Mouse (Mus musculus) hindlimb bud, embryonic 11.5 days (tissue): ENCODE data around the gene Angel2.
"Not testable (repeated sequence)": the region's sequence is repeated elsewhere in the genome, so short reads cannot be mapped to it uniquely, and the experiment has no call there.

Experiments used
- DNase-seq: peaks from one replicate; pipeline ENCODE4 v3.0.0-alpha.2; 2012; ENCODE audit warnings: low read depth, low spot score; ENCODE audit errors: extremely low spot score

Angel2 gene

DNA sequence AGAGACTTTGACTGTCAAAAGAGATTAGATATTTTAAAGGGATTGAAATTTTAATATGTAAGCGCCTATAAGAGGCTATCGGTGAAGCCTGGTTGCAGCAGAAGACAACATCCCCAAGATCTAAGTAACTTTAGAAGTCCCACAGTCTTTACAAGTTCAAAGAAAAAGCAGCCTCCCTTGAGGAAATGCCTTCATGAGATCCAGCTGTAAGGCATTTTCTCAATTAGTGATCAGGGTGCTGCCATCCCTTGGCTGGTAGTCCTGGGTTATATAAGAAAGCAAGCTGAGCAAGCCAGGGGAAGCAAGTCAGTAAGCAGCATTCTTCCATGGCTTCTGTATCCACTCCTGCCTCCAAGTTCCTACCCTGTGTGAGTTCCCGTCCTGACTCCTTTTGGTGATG is at the start of gene Angel2:
Gene Angel2, plus strand, starts transcription at position 301 of the 400 bp plus-strand sequence.
- DNase-seq = not testable (repeated sequence)

DNA sequence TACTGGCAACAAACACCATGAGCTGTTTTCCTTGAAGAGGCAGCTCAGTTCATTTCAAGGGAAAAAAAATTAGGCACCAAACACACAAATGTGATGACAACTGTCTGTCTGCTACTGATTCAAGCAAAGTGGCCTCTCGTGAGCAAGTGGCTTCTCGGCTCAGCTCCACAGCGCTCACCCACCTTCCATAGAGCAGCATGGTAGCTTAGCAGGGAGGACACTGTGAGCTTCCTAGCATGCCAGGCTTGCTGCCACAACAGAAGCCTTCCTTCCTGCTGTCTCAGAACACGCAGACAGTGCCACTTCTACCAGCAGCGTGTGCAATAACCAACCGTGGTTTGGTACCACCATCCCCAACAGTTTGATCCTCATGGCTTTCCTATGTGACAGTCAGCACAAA is 49.2 kb upstream of the Angel2 start:
- no peak for DNase-seq

DNA sequence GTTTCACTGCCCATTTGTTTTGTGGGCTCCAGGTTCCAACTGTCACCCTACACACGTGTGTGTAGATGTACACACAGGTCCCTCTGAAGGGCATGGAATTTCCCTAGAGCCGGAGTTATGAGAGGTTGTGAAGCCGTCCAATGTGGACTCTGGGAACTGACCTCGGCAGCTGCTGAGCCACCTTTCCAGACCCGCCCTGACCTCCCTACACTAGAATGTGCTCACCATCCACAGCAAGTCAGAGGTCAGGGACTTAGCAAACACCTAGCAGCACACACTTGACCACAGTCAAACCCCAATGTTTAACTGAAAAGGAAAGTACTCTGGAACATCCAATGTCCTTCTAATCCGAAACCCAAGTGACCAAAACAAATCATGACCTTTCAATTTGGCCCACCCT is 44.3 kb upstream of the Angel2 start:
- DNase-seq = no peak

DNA sequence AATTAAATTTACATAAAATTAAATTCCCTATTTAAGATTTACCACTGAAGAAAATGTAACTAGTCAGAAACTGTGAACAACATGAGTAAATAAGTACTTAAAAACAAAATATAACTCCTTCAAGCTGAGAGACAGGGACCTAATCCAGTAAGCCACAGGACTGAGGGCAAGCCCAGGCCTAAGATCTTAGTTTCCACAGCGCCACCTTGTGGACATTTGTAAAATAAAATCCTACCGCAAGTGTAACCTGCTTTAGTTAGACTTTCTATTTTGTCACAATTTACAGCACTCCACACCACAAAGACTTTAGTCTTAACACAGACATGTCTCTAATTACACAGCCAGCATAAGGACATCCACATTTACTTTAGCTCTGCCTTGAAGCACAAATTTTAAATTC is 43.5 kb upstream of the Angel2 start:
- DNase-seq = peak; percentile 53

DNA sequence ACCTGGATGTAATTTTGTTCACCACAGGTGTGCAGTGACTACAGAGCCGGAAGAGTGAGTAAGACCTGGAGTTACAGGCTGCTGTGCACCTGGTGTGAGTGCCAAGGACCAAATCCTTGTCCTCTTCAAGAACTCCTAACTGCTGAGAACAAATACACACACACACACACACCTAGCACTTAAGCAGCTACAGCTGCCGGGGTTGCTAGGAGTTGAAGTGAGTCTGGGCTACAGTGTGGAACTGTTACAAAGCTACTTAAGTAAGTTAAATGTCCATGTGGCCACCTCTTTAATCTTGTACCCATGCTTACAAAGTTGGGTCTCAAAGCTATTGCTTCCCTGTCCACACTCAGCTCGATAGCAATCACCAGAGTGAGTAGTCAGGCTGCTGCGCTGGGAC is 38.9 kb upstream of the Angel2 start:
- DNase-seq = no peak

DNA sequence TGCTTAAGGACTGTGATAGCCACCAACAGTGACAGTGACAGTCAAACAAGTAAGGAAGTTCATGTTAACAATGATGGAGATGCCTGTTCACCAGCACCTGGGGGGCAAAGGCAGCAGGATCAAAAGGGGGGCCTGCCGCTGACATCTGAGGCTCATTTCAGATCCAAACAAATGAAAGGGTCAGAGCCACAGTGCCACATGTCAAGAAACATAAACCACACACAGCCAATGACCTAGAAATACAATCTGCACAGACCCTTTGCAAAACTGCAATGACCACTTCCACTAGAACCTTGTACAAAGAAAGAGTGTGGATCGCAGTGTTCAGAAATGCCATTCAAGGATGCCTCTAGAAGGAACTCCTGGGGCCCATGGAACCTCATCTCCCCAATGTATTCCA is 36.9 kb upstream of the Angel2 start:
- no peak for DNase-seq

DNA sequence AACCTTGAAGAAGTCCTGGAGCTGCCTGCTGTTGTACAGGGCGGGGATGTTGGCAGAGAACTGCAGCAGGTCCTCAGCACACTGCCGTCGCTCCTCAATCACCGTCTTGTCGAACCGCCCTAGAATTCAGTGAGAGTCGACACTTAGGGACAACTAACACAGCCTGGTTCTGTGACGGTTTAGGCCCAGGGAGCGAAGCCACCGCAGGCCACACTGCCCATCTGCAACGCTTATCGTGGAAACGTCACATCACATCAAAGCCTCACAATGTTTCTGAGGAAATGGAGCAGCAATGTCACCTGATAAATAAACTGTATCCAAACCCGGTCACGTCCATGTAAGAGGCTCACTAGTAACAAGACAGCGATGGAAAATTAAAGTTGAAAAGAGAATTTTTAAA is 36.3 kb upstream of the Angel2 start:
- no peak for DNase-seq

DNA sequence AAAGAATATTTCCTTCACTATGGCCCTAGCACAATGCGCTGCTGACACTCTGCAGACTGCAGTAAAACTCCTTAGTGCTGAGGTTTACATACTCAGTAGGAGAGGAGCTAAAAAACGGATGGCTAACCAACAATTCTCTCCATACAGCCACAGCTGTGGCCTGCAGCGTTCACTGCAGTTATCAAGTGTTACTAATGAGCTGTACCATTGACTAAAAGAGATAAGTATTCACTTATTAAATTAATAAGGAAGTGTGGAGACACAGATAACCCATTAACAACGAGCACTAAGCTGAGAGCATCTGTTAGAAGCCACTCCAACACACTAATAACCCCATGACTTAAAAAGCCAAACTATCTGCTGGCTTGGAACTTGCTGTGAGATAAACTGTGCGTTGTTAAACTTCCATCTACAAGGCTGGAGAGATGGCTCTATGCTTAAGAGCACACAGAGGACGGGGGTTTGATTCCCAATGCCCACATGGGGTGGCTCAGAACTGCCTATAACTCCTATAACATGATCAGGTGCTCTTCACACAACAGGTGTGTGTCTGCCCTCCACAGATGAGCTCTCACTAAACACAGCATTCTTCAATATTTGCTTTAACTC is 31.2 kb upstream of the Angel2 start:
- DNase-seq = no peak

DNA sequence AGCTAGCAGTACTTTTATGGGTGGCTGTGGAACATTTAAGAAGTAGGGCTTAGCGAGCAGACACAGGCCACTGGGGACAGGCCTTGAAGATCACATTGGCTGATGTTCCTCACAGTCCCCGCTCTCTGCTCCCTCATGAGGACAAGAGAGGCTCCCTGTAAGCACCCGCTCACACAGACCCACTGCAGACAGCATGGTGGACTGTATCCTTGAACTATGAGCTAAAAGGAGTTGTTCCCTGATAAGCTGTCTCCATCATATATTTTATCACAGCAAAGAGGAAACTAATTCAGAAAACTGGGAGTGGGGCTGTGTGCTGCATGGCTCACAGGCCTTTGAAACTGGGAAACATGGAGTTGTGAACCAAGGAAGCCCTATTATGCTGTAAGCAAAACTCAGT is 26.7 kb upstream of the Angel2 start:
- no peak for DNase-seq

DNA sequence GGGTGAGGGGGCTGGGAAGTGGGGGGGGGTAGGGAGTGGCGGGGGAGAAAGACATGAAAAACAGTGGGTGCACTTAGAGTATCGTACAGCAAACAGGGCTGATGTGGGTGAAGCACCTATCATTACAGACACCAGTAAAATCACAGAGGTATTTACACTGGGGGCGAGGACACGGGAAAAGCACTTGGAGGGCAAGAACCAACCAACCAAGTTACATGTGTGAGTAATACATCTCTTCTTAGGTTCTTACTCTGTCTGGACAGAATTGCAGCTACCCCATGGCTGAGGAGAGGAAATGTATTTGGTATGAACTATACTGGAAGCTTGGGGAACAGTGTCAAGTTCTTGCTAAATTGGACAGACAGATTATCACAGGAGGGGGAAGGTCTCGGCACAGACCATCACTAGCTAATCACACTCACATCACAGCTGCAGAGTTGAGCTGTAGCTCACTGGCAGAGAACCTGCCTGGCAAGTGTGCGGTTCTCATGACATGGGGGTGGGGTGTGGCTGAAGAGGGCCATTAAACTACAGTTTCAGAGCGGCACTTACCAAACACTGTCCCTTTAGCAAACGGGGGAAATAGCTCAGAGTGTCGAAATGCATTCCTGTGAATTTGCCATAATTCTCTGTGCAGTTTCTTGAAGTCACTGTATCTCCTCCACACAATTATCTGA is 25.9 kb upstream of the Angel2 start:
- DNase-seq = no peak

DNA sequence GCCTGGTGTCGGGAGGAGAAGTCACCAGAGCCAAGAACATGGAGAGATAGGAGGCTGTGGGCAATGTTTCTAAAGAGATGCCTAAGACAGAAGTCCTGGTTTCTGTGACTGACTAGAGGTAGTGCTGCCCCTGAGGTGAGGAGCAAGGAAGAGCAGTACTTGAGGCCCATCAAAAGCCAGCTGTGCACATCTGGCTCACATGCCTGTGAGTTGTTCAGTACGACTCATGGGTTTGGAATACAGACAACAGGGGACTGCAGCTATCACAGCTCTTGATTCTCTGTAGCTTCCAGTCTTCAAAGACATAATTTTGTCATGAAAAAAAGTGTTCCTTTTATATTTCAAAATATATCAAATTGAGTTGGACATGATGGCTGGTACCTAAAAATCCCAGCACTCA is 23.8 kb upstream of the Angel2 start:
- no peak for DNase-seq

DNA sequence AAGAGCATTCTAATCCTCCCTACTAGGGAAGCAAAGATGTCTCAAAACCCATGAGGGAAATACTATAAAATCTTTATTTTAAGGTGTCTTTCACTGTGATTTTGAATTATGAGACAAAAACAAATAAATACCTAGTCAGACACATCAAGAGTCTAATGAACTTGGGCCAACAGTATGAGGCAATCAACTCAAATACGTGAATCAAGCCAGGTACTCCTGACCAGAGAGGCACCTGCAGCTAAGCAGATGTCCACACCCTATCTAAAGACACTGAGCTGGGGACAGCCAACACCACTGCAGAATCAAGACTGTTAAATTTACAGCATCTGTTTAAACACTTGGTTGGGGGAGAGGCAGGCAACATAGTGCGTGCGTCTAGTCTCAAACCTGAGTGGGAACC is 20.8 kb upstream of the Angel2 start:
- no peak for DNase-seq

DNA sequence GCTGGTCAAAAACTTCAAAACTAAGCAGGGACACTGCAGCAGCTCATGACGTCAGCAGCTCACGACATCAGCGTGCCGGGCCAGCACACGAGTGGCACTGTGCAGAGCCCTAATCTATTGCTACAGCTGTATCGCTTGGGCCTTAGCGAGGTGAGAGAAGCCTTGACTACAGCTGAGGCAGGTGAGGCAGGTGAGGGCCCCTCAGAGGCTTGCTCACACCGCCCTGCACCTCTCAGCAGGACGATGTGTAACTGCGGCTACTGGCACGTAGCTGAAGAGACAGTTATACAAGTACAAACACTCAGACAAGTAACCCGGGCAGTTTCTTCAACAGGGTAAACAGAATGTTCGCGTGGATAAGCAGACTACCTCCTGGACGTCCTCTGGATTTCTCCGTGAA is 20.2 kb upstream of the Angel2 start:
- DNase-seq = no peak

DNA sequence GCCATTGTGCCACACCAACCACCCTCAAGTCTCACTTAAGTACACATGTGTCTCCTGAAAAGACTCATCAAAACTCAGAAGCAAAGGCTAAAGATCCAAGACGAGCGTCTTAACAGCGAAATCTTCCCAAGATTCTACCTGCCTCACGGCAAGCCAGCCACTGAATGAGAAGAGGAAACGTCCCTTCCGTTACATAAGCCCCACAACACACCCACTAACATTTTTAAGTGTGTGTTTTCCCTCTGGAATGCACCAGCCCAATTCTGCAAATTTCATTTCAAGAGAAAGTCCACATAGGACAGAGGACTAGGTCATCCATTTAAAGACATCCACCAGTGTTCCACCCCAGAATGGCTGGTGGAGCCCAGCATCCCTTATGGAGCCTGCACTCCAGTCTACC is 14.1 kb upstream of the Angel2 start:
- no peak for DNase-seq

DNA sequence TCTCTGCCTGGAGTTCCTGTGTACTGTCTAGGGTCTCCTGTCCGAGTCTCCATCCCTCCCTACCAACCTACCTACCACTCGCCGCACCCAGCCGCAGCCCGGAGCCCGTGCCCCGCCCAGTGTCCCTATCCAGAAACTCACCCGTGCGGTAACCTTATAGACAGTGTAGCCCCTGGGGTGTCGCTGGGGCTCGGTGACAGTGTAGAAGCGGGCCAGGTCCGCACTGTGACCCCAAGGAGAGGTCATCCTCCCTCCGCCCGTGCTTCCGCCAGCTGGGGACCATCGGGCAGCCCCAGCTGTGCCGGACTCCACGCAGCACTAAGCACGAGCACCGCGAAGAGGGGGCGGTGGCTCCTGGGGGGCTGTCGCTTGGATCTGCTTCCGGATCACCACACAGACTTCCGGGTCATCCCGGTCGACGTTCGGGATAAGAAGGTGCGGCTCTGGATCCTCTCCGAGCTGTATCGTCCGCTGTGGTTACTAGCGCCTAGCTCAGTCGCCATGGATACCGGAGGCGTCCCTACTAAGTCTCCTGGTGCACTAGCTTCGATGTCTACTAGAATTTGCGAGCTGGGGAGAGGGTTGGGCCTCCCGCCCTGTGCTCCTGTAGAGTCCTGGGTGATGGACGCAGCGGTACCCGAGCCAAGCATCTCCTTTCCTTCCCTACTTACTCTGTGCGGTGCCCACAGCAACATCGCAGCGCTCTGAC is 13.3 kb upstream of the Angel2 start, which contains the start of gene Rps6kc1:
Gene Rps6kc1, minus strand, starts transcription at position 356 of the 709 bp plus-strand sequence.
- DNase-seq = no peak

DNA sequence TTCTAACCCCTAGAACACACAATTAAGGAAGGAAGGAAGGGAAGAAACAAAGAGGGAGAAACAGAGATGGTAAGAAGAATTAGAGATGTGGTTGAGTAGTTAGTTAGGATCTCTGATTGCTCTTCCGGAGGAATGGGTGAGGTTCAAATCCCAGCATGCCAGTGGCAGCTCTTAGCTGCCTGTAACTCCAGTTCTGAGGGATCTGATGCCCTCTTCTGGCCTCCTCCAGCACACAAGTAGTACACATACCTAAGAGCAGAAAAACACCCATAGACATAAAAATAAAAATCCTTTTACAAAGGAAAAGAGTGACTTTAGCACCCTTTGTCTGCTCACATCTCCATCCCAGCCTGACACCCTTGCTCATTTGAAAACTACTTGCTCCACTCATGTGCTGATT is 12.3 kb upstream of the Angel2 start:
- no peak for DNase-seq

DNA sequence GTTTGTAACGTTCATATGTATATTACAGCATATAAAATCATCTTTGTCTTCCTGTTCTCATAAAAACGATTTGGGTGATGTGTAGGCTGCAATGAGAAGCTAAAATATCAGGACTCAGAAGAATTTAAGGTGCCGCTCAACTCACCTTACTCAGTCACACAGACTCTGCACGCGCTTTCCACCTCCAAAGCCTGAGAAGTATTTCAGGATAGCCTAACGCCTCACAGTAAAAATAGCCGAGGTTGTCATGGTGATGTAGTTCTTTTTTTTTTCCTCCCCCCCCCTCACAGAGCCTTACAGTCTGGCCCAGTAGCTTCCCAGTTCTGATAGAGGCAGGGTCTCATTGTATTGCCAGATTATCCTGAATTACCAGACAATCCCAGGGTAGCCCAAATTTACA is 6.0 kb upstream of the Angel2 start:
- no peak for DNase-seq

DNA sequence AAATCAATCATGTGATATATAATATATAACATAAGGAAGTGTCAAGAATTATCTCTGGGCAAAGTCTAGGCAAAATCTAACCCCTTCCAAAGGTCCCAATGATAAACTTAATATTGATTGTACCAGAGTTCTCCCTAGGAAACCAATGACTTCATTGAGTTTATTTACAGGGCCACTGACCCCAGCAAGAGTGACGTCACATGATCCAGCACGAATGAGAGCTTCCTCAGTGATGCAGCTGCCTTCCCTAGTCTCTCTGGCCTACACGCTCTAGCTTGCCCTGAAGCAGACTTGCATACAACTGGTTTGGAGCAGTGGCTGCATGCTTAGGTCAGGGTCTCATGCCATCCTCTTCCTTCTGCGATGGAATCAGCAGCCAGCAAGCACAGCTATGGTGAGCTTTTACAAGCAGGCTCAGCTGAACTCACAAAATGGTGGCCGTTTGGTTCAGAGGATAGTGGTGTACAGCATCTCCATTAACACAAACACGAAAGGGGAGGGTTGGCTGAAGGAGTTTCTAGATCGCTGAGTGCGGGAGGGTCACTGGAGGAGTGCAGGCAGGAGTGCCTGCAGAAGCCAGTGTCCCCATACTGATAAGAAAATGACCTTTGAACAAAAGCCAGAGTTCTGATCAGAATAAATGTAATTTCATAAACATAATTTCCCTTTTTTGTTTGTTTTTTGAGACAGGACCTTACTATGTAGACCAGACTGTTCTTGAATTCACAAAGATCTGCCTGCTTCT is 5.0 kb upstream of the Angel2 start:
- DNase-seq = no peak

DNA sequence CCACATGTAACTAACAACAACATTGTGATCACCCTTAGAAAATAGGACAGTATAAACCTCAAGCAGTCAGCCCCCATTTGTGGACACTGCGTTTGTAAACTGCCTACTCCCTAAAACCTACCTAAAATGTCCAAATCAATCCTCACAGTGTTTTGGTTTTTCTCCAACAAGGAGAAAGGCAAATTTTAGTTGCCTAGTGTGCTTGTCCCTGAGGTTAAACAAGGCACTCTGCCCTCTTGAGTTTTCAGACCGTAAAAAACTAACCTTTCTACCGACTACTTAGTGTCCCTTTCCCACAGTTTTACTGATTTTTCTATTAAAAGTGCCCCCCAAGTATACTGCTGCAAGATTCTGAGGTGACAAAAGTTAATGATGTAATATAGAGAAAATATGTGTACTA is 2.4 kb downstream of the Angel2 start:
- no peak for DNase-seq

DNA sequence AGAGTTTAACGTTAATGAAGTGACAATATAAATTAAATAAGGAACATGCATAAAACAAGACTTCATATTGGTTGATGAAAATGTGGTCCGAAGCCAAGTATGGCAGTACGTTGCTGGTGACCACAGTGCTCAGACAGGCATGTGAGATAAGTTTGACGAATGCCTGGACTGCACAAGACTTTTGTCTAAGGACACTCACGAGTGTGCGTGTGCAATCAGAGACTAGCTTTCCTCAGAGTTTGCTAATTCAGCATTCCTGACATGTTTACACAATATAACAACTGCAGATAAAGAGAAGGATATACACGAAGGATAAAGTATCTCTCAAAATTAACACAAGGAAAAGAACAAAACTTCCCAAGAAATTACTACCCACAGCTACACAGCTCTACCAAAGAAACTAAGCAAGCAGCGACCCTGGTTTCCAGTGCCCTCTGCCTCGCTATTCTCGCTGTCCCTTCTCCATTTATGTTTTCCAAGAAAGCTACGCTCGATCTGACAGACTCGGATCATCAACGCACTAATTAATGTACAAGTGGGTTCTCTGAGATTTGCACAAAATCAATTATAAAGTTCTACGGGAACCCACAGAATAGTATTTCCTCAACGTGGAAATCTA is 2.9 kb downstream of the Angel2 start:
- no peak for DNase-seq

DNA sequence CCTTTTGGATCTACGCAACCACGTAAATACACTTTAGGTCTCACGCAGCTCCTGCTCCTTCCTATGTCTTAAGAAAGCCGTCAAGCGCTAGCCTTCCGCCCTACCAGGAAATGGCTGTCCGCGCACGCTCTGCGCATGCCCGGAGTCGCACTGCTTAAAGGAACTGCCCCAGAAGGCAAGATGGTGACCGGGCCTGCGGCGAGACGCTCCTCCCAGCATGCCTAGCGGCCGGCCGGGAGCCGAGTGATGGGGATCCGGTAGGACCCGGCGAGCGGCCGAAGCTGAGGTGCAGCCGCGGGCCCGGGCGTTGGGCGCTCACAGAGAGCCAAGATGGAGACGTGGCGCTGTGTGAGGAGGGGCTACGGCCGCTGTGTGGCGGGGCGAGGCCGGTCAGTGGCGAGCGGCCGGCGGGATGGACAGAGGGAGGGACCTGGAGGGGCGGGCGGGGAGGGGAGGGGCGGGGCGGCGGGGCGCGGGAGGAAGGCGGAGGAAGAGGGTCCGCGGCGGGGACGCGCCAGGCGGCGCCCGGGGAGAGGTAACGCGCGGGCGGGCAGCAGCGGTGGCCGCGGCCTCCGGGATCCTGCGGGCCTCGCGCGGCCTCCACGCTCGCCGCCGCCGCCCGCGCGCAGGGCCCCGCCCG is 3.6 kb downstream of the Angel2 start:
- DNase-seq = peak; percentile 96
